Mouse (Mus musculus) liver, postnatal 0 days (tissue): ENCODE measurements around the gene Cacybp.

Source experiments
- CTCF ChIP-seq: sonication (generic); IDR thresholded peaks from 2 replicates; pipeline ENCODE4 v1.5.1; 2016; ENCODE audit warnings: antibody characterized with exemption, low read depth
- EP300 ChIP-seq: IDR thresholded peaks from 2 replicates; pipeline ENCODE4 v1.6.1; 2016; ENCODE audit warnings: antibody characterized with exemption, low read depth, mild to moderate bottlenecking

DNA sequence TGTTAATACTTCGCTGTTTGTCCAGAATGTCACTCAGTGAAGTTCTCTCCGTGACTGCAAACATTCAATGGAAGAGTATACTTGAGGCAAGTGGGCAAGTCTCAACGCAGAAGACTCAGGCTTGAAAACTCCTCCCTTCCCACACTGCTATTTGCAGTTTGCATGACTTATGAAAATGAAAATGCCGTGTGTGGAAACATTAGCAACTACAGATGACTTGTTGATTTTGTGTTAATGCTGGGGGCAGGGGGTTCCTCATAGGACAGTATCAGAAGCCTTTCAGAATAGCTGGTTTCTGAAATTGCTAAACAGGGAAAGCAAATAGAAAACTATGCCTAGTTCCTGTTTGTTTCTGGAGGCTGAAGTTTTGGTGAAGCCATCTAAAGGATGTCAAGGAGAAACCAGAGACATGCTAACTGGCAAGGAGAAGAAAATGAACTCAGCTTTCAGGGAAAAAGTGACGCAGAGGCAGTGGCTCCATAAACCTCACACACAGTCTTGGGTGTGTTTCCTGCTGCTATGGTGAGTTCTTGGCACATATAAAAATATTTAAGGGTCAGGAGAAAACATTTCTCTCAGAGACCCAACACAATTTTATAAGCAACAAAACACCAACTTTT lies 38.8 kb upstream of the Cacybp start:
- TF ChIP-seq CTCF (no peak), EP300 (no peak)
